Mouse (Mus musculus) forebrain, embryonic 14.5 days (tissue): ENCODE measurements around the gene Gsg1l. TPM values are rescaled to one million over a fixed set of nuclear protein-coding genes. Genes with fewer than 3 reads are reported as not detected.

ENCODE experiments used
- ATAC-seq: fragments of 200-750 bp; cut with Nextera tagmentation; 2 replicates; pipeline ENCODE4 v1.8.0; 2017; ENCODE audit warnings: mild to moderate bottlenecking, moderate library complexity
- DNase-seq: peaks from one replicate; pipeline ENCODE4 v3.0.0-alpha.2; 2015; ENCODE audit warnings: low spot score
- H3K27ac ChIP-seq: fragments of 300-500 bp; sonication (generic); 2 replicates; pipeline ENCODE4 v1.5.1; 2014; ENCODE audit warnings: low read depth, mild to moderate bottlenecking, control low read depth, low read length, moderate library complexity
- H3K27me3 ChIP-seq: fragments of 300-500 bp; sonication (generic); replicated peaks from 2 replicates; pipeline ENCODE4 v1.6.1; 2014; ENCODE audit warnings: low read length, control low read depth, mixed read lengths; ENCODE audit not compliant: control insufficient read depth, insufficient read depth
- H3K36me3 ChIP-seq: fragments of 300-500 bp; sonication (generic); 2 replicates; pipeline ENCODE4 v1.6.1; 2014; ENCODE audit warnings: low read length, control low read depth; ENCODE audit not compliant: control insufficient read depth, insufficient read depth
- H3K4me1 ChIP-seq: fragments of 300-500 bp; sonication (generic); 2 replicates; pipeline ENCODE4 v1.6.1; 2014; ENCODE audit warnings: antibody characterized with exemption, low read length, control low read depth; ENCODE audit not compliant: control insufficient read depth, insufficient read depth
- H3K4me2 ChIP-seq: fragments of 300-500 bp; sonication (generic); 2 replicates; pipeline ENCODE4 v1.6.1; 2014; ENCODE audit warnings: mild to moderate bottlenecking, control low read depth, low read length
- H3K4me3 ChIP-seq: fragments of 300-500 bp; sonication (generic); 2 replicates; pipeline ENCODE4 v1.5.1; 2014; ENCODE audit warnings: low read depth, low read length, control low read depth
- H3K9ac ChIP-seq: fragments of 300-500 bp; sonication (generic); 2 replicates; pipeline ENCODE4 v1.6.1; 2014; ENCODE audit warnings: mild to moderate bottlenecking, low read length, control low read depth, moderate library complexity
- H3K9me3 ChIP-seq: fragments of 300-500 bp; sonication (generic); replicated peaks from 2 replicates; pipeline ENCODE4 v1.6.1; 2016; ENCODE audit warnings: low read length, control low read depth, mixed read lengths; ENCODE audit not compliant: control insufficient read depth
- WGBS: fragments of 180-500 bp; shearing (Covaris S2); extraction: QIAGEN DNeasy Blood & Tissue Kit; methylation state at CpG from one replicate; pipeline ENCODE4 v1.1.7; 2014; 5-methylcytosine and 5-hydroxymethylcytosine counted together
- polyA plus RNA-seq: library from polyadenylated mRNA; unstranded; fragments of >200 nt; fragmentation: Nextera tagmentation; extraction: Ambion mirVana; gene quantifications from 2 replicates; pipeline ENCODE4 v1.2.1, GENCODE M21; 2014

Gsg1l gene
- polyA plus RNA-seq, 1 experiment from 2014 or later, result 5.0 TPM

- no peaks in the 10 kb centered on the region; the same call in 1 of the 2 replicates for H3K4me1 ChIP-seq
- no peaks in the 10 kb centered on the region for H3K9me3 ChIP-seq
- no peak overlapping the region for H3K4me2 ChIP-seq
- DNase-seq, result no peak
- WGBS, result 64% methylated on average over 4 of the region's 4 CpGs
- no peak for ATAC-seq
- H3K27me3 ChIP-seq, result no peaks in the 10 kb centered on the region
- no peak overlapping the region for H3K4me3 ChIP-seq
- H3K36me3 ChIP-seq, result no peaks in the 10 kb centered on the region
- no peak overlapping the region for H3K27ac ChIP-seq
- no peak overlapping the region for H3K9ac ChIP-seq
Measured at GRCm38 (mm10) chr7:125973874-125974273, 108.3 kb downstream of the Gsg1l start.

- WGBS, result 45% methylated on average over 6 of the region's 6 CpGs
- Histone ChIP-seq H3K27me3 (no peaks in the 10 kb centered on the region), H3K4me1 (no peaks in the 10 kb centered on the region; the same call in 1 of the 2 replicates), H3K36me3 (no peaks in the 10 kb centered on the region), H3K4me2 (no peak overlapping the region), H3K9me3 (no peaks in the 10 kb centered on the region), H3K27ac (no peak overlapping the region; the same call in 1 of the 2 replicates), H3K9ac (no peak overlapping the region), H3K4me3 (no peak overlapping the region)
- ATAC-seq (no peak), DNase-seq (peak; percentile 15)
Measured at GRCm38 (mm10) chr7:125972776-125973175, 109.4 kb downstream of the Gsg1l start.

GRCm38 (mm10) chr7:125972174-125972672 lies 110.0 kb downstream of the Gsg1l start:
- H3K9ac ChIP-seq, result no peak overlapping the region; the same call in 1 of the 2 replicates
- H3K4me1 ChIP-seq, result no peaks in the 10 kb centered on the region; the same call in 1 of the 2 replicates
- no peaks in the 10 kb centered on the region for H3K27me3 ChIP-seq
- H3K4me2 ChIP-seq, result no peak overlapping the region
- no peaks in the 10 kb centered on the region for H3K36me3 ChIP-seq
- ATAC-seq, result 0 out of 2 replicates have a peak, but pooled peaks have one; percentile 54
- WGBS, result 24% methylated on average over 7 of the region's 7 CpGs
- no peak overlapping the region for H3K27ac ChIP-seq
- no peak overlapping the region for H3K4me3 ChIP-seq
- no peaks in the 10 kb centered on the region for H3K9me3 ChIP-seq
- peak; percentile 37 for DNase-seq

GRCm38 (mm10) chr7:125969076-125969475 lies 113.1 kb downstream of the Gsg1l start:
- DNase-seq, result no peak
- H3K9me3 ChIP-seq, result no peaks in the 10 kb centered on the region
- no peaks in the 10 kb centered on the region; the same call in 1 of the 2 replicates for H3K4me1 ChIP-seq
- no peak overlapping the region for H3K4me2 ChIP-seq
- ATAC-seq, result no peak
- H3K27me3 ChIP-seq, result no peaks in the 10 kb centered on the region
- H3K27ac ChIP-seq, result no peak overlapping the region
- no peak overlapping the region for H3K4me3 ChIP-seq
- 79% methylated on average over 3 of the region's 3 CpGs for WGBS
- no peak overlapping the region for H3K9ac ChIP-seq
- no peaks in the 10 kb centered on the region for H3K36me3 ChIP-seq

- ATAC-seq (no peak), DNase-seq (no peak)
- Histone ChIP-seq H3K9ac (peak overlapping the region; percentile 21; the same call in 1 of the 2 replicates), H3K4me2 (no peak overlapping the region), H3K36me3 (no peaks in the 10 kb centered on the region), H3K27ac (no peak overlapping the region), H3K9me3 (no peaks in the 10 kb centered on the region), H3K4me1 (no peaks in the 10 kb centered on the region), H3K4me3 (no peak overlapping the region), H3K27me3 (no peaks in the 10 kb centered on the region)
- WGBS, result 72% methylated on average over 16 of the region's 16 CpGs
Measured at GRCm38 (mm10) chr7:125966402-125967261, 115.6 kb downstream of the Gsg1l start.

GRCm38 (mm10) chr7:125964087-125964607 lies 118.1 kb downstream of the Gsg1l start:
- Histone ChIP-seq H3K4me1 (no peaks in the 10 kb centered on the region), H3K36me3 (no peaks in the 10 kb centered on the region), H3K27ac (no peak overlapping the region), H3K4me3 (no peak overlapping the region), H3K4me2 (no peak overlapping the region), H3K9ac (no peak overlapping the region), H3K27me3 (no peaks in the 10 kb centered on the region), H3K9me3 (no peaks in the 10 kb centered on the region)
- no peak for DNase-seq
- WGBS, result 58% methylated on average over 8 of the region's 8 CpGs
- ATAC-seq, result no peak

- H3K36me3 ChIP-seq, result no peaks in the 10 kb centered on the region
- 63% methylated on average over 18 of the region's 18 CpGs for WGBS
- no peak for DNase-seq
- no peak for ATAC-seq
- H3K4me2 ChIP-seq, result no peak overlapping the region
- no peaks in the 10 kb centered on the region for H3K27me3 ChIP-seq
- H3K9me3 ChIP-seq, result no peaks in the 10 kb centered on the region
- no peak overlapping the region for H3K27ac ChIP-seq
- H3K4me3 ChIP-seq, result no peak overlapping the region
- no peak overlapping the region for H3K9ac ChIP-seq
- H3K4me1 ChIP-seq, result no peaks in the 10 kb centered on the region
Measured at GRCm38 (mm10) chr7:125959294-125960048, 122.7 kb downstream of the Gsg1l start.

GRCm38 (mm10) chr7:125958856-125959255 lies 123.4 kb downstream of the Gsg1l start:
- Histone ChIP-seq H3K27ac (no peak overlapping the region), H3K4me2 (no peak overlapping the region), H3K4me3 (no peak overlapping the region), H3K4me1 (0 out of 2 replicates have a peak, but pooled peaks cover 3% of the 10 kb centered on the region), H3K9me3 (no peaks in the 10 kb centered on the region), H3K27me3 (no peaks in the 10 kb centered on the region), H3K9ac (no peak overlapping the region), H3K36me3 (no peaks in the 10 kb centered on the region)
- DNase-seq, result no peak
- no peak for ATAC-seq
- WGBS, result 93% methylated on average over 5 of the region's 5 CpGs
